Mouse (Mus musculus): Measurements from ENCODE around the gene Pgr15l.

The Pgr15l gene

DNA sequence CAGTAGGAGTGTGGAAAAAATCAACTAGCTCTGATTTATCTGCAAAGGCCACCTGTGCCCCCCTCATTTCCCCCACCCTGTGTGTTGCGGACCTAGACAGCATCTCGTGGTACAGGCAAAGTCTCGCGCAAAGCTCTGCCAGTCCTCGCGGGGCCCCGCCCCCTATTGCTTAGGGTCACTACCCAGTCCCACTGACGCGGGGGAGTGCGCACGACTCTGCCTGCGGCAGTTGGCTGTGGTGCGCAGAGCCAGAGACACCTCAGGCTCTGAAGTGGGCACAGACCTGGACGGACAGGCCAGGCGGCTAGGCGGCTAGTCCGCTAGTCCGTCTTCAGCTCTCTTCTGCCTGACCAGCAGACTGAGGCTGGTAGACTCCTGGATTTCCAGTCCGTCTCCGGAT lies at the start of gene Pgr15l:
TSS of gene Pgr15l (plus strand) at position 228 of the 400 bp plus-strand sequence.
- peak; percentile 25 for DNase-seq (ENCODE audit: low read depth, low spot score)

DNA sequence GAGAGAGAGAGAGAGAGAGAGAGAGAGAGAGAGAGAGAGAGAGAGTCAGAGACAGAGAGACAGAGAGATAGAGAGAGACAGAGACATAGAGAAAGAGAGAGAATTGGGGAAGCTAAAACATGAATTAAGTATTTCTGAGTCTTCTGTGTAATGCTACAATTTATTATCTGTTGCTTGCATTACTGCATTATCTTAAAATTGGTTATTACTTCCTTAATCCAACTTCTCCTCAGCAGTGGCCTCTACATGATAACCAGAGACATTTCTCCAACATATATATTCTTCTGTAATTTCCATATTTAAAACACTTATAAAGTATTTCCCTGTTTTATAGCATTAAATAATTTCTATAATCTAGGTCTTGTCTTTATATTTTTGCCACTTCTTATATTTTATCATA lies 44.9 kb upstream of the Pgr15l start:
- no peak for DNase-seq (ENCODE audit: low read depth, low spot score)

DNA sequence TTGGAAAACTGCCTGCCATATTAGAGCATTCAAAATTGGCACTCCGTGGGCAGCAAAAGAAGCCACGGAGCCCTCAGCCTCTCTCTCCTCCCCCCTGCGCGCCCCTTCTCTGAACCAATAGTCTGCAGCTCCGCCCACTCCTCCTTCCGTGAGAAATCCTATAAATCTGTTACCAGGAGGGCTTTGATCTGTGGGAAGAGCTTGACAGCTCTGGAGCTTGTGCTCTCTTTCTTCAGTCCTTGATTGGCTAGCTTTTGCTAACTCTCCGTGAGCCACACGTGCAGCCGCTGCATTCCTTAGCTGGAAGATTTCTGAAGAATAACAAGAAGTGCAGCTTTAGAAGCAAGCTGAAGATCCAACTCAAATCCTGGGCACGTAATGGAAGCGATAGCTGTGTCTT lies 2.6 kb upstream of the Pgr15l start:
- DNase-seq (ENCODE audit: low read depth, low spot score) = peak; percentile 81
